Mouse (Mus musculus) limb, embryonic 13.5 days (tissue): Measurements from ENCODE around the gene Celsr3. TPM values are rescaled to one million over a fixed set of nuclear protein-coding genes. Genes with fewer than 3 reads are reported as not detected.
A peak's percentile ranks its signal among the peaks of the same experiment; 100 is the strongest.

Source experiments
- ATAC-seq: fragments of 200-750 bp; cut with Nextera tagmentation; 2 replicates; pipeline ENCODE4 v1.8.0; 2017; ENCODE audit warnings: low read depth, moderate number of reproducible peaks, moderate TSS enrichment; ENCODE audit not compliant: low FRiP score
- H3K27ac ChIP-seq: fragments of 300-500 bp; sonication (generic); 2 replicates; pipeline ENCODE4 v1.5.1; 2015; ENCODE audit warnings: inconsistent platforms, mild to moderate bottlenecking, moderate library complexity
- H3K27me3 ChIP-seq: fragments of 300-500 bp; sonication (generic); 2 replicates; pipeline ENCODE4 v1.6.1; 2015; ENCODE audit warnings: mild to moderate bottlenecking, inconsistent platforms
- H3K36me3 ChIP-seq: fragments of 300-500 bp; sonication (generic); 2 replicates; pipeline ENCODE4 v1.6.1; 2015; ENCODE audit warnings: inconsistent platforms, mild to moderate bottlenecking, moderate library complexity
- H3K4me1 ChIP-seq: fragments of 300-500 bp; sonication (generic); 2 replicates; pipeline ENCODE4 v1.6.1; 2015; ENCODE audit warnings: inconsistent platforms
- H3K4me2 ChIP-seq: fragments of 300-500 bp; sonication (generic); replicated peaks from 2 replicates; pipeline ENCODE4 v1.6.1; 2015; ENCODE audit warnings: inconsistent platforms, mild to moderate bottlenecking, moderate library complexity
- H3K4me3 ChIP-seq: fragments of 300-500 bp; sonication (generic); 2 replicates; pipeline ENCODE4 v1.5.1; 2015; ENCODE audit warnings: moderate library complexity, mild to moderate bottlenecking, inconsistent platforms
- H3K9ac ChIP-seq: fragments of 300-500 bp; sonication (generic); 2 replicates; pipeline ENCODE4 v1.6.1; 2015; ENCODE audit warnings: mild to moderate bottlenecking, inconsistent platforms
- H3K9me3 ChIP-seq: fragments of 300-500 bp; sonication (generic); 2 replicates; pipeline ENCODE4 v1.6.1; 2016; ENCODE audit warnings: inconsistent platforms
- WGBS: fragments of 180-500 bp; shearing (Covaris S2); methylation state at CpG from one replicate; pipeline ENCODE4 v1.1.7; 2015; 5-methylcytosine and 5-hydroxymethylcytosine counted together
- polyA plus RNA-seq: library from polyadenylated mRNA; unstranded; fragments of >200 nt; fragmentation: Nextera tagmentation; extraction: Ambion mirVana; gene quantifications from 2 replicates; pipeline ENCODE4 v1.2.1, GENCODE M21; 2015

The Celsr3 gene
- polyA plus RNA-seq = 0.09 and 0.13 TPM in 2 replicates

DNA sequence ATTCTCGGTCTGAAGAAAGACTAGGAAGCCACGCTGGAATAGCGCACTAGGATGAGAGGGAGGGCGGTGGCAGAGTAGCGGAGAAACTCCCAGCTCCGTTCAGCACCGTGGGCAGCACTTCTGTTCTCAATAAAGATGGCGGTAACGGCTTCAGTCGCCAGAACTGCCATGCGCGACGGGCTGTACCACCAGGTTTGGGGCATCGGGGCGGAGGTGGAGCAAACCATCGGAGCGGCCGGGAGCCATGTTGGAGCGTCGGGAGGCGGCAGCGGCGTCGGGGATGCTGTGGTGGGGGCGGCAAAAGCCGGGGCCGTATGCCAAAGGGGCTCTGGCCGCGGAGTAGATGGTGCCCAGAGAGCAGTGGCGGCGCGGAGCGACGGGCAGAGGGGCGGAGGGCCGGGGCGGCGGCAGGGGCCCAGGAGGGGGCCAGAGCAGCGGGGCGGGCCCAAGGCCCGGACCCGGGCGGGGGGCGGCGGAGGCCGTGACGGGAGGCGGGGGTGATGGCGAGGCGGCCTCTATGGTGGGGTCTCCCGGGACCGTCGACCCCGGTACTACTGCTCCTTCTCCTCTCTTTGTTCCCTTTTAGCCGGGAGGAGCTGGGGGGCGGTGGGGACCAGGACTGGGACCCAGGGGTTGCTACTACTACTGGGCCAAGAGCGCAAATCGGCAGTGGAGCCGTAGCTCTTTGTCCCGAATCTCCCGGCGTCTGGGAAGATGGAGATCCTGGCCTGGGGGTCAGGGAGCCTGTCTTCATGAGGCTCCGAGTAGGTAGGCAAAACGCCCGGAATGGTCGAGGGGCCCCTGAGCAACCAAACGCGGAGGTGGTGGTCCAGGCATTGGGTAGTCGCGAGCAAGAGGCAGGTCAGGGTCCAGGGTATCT lies at the start of gene Celsr3:
Gene Celsr3 (plus strand): TSS at position 501 of the 880 bp plus-strand sequence.
- peak within 1 kb of the TSS; percentile 45 for H3K4me3 ChIP-seq
- peaks cover 93% of the 10 kb centered on the region for H3K27me3 ChIP-seq
- no peak within 1 kb of the TSS for H3K27ac ChIP-seq
- no peak within 1 kb of the TSS for H3K9ac ChIP-seq
- ATAC-seq = peak; percentile 68; the same call in 1 of the 2 replicates
- no peaks in the 10 kb centered on the region for H3K9me3 ChIP-seq
- 2% methylated on average over 66 of the region's 70 CpGs for WGBS
- peak within 1 kb of the TSS; percentile 76 for H3K4me2 ChIP-seq
- H3K36me3 ChIP-seq = no peaks in the 10 kb centered on the region
- peaks cover 12% of the 10 kb centered on the region for H3K4me1 ChIP-seq

- H3K27me3 ChIP-seq = no peaks in the 10 kb centered on the region
- no peak overlapping the region for H3K27ac ChIP-seq
- H3K36me3 ChIP-seq = no peaks in the 10 kb centered on the region
- no peak for ATAC-seq
- peaks cover 6% of the 10 kb centered on the region; the same call in 1 of the 2 replicates for H3K9me3 ChIP-seq
- 83% methylated on average over 4 of the region's 4 CpGs for WGBS
- H3K9ac ChIP-seq = no peak overlapping the region
- H3K4me3 ChIP-seq = no peak overlapping the region
- H3K4me2 ChIP-seq = no peak overlapping the region
- H3K4me1 ChIP-seq = no peaks in the 10 kb centered on the region
Measured at GRCm38 (mm10) chr9:108776614-108777013, 49.5 kb upstream of the Celsr3 start.

DNA sequence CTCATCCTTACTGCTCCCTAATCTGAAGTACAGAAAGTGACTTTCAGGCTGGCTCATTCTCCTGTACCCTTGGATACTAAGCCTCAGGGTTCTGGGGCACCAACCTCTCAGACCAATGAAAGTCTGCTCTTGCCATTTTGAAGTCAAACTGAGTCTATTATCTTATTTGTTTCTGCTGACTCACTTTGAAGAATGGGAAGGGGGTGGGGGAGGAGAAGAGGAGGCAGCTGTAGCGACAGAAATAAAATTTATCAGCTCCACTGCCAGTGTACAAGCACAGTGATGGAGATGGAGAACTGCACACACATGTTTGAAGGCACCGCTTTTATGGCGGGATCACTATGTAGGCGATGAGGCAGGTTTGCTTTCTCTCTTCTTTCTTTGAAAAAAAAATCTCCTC lies 48.8 kb upstream of the Celsr3 start:
- Histone ChIP-seq H3K4me2 (no peak overlapping the region), H3K9me3 (peaks cover 6% of the 10 kb centered on the region; the same call in 1 of the 2 replicates), H3K9ac (no peak overlapping the region), H3K36me3 (no peaks in the 10 kb centered on the region), H3K27me3 (no peaks in the 10 kb centered on the region), H3K4me1 (no peaks in the 10 kb centered on the region; the same call in 1 of the 2 replicates), H3K4me3 (no peak overlapping the region), H3K27ac (no peak overlapping the region)
- no peak for ATAC-seq
- WGBS = 74% methylated on average over 4 of the region's 4 CpGs

DNA sequence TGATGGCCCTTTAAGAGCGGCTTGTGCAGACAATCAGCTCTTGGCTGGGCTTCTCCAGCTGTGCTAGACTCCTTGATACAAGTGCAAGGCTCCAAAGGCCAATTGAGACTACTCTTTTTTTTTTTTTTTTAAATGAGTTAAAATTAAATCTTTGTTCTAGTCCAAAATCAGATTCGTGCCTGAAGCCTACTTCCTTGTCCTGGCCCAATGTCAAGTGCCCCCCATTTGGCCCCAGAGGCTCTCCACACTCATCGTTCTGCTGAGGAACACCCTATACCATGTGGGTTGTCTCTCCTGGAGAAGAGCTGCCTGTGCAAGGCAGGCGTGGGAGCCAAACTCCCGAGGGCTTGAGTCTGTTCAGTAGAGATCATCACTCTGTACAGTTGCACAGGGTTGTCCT lies 45.2 kb upstream of the Celsr3 start:
- WGBS = 66% methylated on average over 5 of the region's 5 CpGs
- no peak overlapping the region for H3K4me3 ChIP-seq

DNA sequence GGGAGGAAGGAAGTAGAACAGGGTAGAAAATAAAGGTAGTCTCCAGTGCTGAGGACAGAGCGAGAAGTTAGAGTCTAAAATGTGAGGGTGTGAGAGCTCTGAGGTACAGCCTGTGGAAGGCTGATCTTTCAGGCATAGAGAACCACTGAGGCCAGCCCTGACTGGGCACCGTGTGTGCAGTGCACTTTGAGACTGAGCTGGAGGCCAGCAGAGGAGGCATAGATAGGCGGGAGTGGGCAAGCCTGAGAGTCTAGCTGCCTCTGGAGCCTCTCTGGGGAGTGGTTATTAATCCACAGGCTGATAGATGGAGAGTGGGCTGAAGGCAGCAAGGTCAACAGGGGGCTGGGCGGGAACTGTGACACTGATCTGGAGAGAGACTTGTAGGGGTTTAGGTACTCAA lies 44.2 kb upstream of the Celsr3 start:
- Histone ChIP-seq H3K9ac (no peak overlapping the region), H3K27me3 (no peaks in the 10 kb centered on the region), H3K27ac (no peak overlapping the region), H3K4me3 (no peak overlapping the region), H3K36me3 (peaks cover 7% of the 10 kb centered on the region), H3K9me3 (no peaks in the 10 kb centered on the region), H3K4me1 (peaks cover 25% of the 10 kb centered on the region), H3K4me2 (no peak overlapping the region)
- 67% methylated on average over 4 of the region's 4 CpGs for WGBS
- no peak for ATAC-seq

More for the DNA sequence above, 45.2 kb upstream of the Celsr3 start:
- H3K27ac ChIP-seq = no peak overlapping the region
- no peaks in the 10 kb centered on the region for H3K27me3 ChIP-seq
- no peaks in the 10 kb centered on the region for H3K9me3 ChIP-seq
- peaks cover under 1% of the 10 kb centered on the region; the same call in 1 of the 2 replicates for H3K36me3 ChIP-seq
- ATAC-seq = no peak
- no peak overlapping the region for H3K4me2 ChIP-seq
- no peak overlapping the region for H3K9ac ChIP-seq
- peaks cover 17% of the 10 kb centered on the region for H3K4me1 ChIP-seq

GRCm38 (mm10) chr9:108782836-108783547 lies 43.1 kb upstream of the Celsr3 start:
- Histone ChIP-seq H3K9ac (peak overlapping the region; percentile 91), H3K9me3 (no peaks in the 10 kb centered on the region), H3K27me3 (no peaks in the 10 kb centered on the region), H3K27ac (no peak overlapping the region; the same call in 1 of the 2 replicates), H3K4me1 (peaks cover 36% of the 10 kb centered on the region), H3K4me2 (peak overlapping the region; percentile 71), H3K36me3 (peaks cover 12% of the 10 kb centered on the region), H3K4me3 (peak overlapping the region; percentile 64)
- 34% methylated on average over 9 of the region's 9 CpGs for WGBS
- no peak; the same call in 1 of the 2 replicates for ATAC-seq

- peak; percentile 99 for ATAC-seq
- Histone ChIP-seq H3K36me3 (peaks cover 18% of the 10 kb centered on the region), H3K4me1 (peaks cover 44% of the 10 kb centered on the region), H3K9me3 (no peaks in the 10 kb centered on the region), H3K27ac (peak within 1 kb of the TSS; percentile 77), H3K27me3 (no peaks in the 10 kb centered on the region), H3K9ac (peak within 1 kb of the TSS; percentile 91), H3K4me3 (peak within 1 kb of the TSS; percentile 64), H3K4me2 (peak within 1 kb of the TSS; percentile 76)
- WGBS = under 1% methylated on average over 56 of the region's 56 CpGs
Measured at GRCm38 (mm10) chr9:108783548-108784463, 42.3 kb upstream of the Celsr3 start, which contains the start of gene Ip6k2. TSS of gene Ip6k2 (plus strand) at chr9:108783796.

GRCm38 (mm10) chr9:108785416-108785815 lies 40.7 kb upstream of the Celsr3 start:
- no peak for ATAC-seq
- H3K4me3 ChIP-seq = peak overlapping the region; percentile 64
- no peaks in the 10 kb centered on the region for H3K9me3 ChIP-seq
- peaks cover 56% of the 10 kb centered on the region for H3K4me1 ChIP-seq
- H3K36me3 ChIP-seq = peaks cover 19% of the 10 kb centered on the region
- H3K9ac ChIP-seq = peak overlapping the region; percentile 91
- H3K27me3 ChIP-seq = no peaks in the 10 kb centered on the region
- H3K4me2 ChIP-seq = peak overlapping the region; percentile 76
- H3K27ac ChIP-seq = no peak overlapping the region

DNA sequence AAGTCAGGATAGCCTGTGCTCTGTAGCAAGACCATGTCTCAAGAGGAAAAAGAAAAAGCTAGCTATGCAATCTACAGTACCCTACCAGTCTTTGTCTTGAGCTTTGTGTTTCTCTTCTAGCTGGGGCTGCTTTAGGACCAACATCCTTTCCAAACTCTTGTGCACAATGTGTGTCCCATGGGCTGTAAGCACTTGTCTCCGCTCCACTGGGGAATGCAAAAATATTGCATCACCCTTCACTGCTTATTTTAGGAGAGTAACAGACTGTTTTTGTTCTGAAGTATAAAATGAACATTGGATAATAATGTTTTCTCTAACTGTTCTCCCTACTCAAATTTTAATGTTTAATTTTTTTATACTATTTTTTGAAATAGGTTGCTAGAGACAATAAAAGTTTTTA lies 39.6 kb upstream of the Celsr3 start:
- no peak overlapping the region for H3K27ac ChIP-seq
- H3K9ac ChIP-seq = no peak overlapping the region
- peak overlapping the region; percentile 76 for H3K4me2 ChIP-seq
- ATAC-seq = no peak
- no peaks in the 10 kb centered on the region for H3K9me3 ChIP-seq
- 89% methylated on average over 1 of the region's 1 CpGs for WGBS
- H3K4me3 ChIP-seq = peak overlapping the region; percentile 64
- H3K27me3 ChIP-seq = no peaks in the 10 kb centered on the region
- peaks cover 19% of the 10 kb centered on the region for H3K36me3 ChIP-seq
- H3K4me1 ChIP-seq = peaks cover 66% of the 10 kb centered on the region

DNA sequence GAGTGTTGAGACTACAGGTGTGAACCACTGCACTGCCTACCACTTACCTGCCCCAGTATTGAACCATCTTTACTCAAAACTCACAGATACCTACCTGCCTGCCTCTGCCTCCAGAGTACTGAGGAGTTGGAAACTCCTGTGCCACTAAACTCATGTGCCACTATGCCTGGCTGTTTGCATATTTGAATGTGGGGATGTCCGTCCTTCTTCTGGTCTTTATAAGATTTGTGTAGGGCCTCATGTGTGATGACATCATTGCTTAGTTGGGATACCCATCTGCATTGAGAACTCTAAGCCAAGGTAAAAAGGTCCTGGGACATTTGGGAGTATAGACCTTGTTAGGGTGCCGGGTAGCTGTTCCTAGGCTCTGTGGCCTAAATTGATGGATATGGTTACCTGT lies 39.0 kb upstream of the Celsr3 start:
- Histone ChIP-seq H3K27ac (no peak overlapping the region), H3K9ac (no peak overlapping the region), H3K4me2 (peak overlapping the region; percentile 28), H3K36me3 (peaks cover 19% of the 10 kb centered on the region), H3K9me3 (no peaks in the 10 kb centered on the region), H3K4me3 (no peak overlapping the region), H3K4me1 (peaks cover 71% of the 10 kb centered on the region), H3K27me3 (no peaks in the 10 kb centered on the region)
- no peak for ATAC-seq
- WGBS = 87% methylated on average over 2 of the region's 2 CpGs

DNA sequence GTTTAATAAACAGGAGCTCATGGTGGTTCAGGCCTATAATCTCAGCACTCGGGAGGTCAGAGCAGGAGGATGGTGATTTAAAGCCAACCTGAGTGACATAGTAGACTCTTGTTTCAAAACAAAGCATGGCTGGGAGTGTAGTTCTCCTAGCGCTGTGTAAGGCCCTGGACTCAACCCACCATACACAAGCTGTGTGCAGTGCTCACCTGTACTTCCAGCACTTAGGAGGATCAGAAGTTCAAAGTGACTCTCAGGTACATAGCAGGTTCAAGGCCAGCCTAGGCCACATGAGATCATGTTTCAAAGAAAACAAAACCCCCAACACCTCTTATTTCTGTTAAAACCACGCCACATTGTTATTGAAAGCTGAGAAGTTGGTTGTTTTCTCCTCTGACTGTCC lies 37.4 kb upstream of the Celsr3 start:
- Histone ChIP-seq H3K4me1 (peaks cover 82% of the 10 kb centered on the region), H3K4me2 (no peak overlapping the region), H3K9ac (no peak overlapping the region), H3K4me3 (no peak overlapping the region), H3K27ac (no peak overlapping the region), H3K9me3 (no peaks in the 10 kb centered on the region), H3K36me3 (peaks cover 19% of the 10 kb centered on the region), H3K27me3 (no peaks in the 10 kb centered on the region)
- no peak for ATAC-seq
- WGBS = 68% methylated on average over 3 of the region's 3 CpGs
